Mouse (Mus musculus): Measurements from ENCODE around the gene Zfp729b.

Zfp729b gene

GRCm38 (mm10) chr13:67609066-67609876 lies at the start of gene Zfp729b:
Gene Zfp729b (minus strand): TSS chr13:67609707.
- in situ Hi-C loops (cut with MboI): no loop called here

DNA sequence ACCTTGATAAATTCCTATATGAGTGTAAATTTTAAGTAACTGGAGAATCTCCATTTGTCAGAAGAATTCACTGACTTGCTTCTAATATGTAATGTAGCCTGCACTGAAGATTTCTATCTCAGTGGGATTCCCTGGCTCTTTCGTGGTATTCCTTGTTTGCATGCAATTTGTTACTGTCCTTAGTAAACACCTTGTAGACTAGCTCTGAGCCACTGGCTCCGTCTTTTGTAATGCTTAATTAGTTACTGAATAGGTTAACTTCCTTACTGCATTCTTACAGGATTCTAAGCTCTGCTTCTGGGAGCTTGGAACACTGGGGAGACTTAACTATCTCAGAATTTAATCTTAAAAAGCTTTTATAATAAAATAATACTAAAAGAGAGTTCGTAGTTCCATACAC lies 43.0 kb upstream of the Zfp729b start:
- in situ Hi-C loops (cut with MboI): no loop called here

GRCm38 (mm10) chr13:67637294-67638007 lies 27.9 kb upstream of the Zfp729b start, which contains the start of the genes Gm49345 and Zfp729a:
Gene Gm49345 (minus strand): TSS chr13:67637769.
Gene Zfp729a (minus strand): TSS chr13:67637791.
- in situ Hi-C loops (cut with MboI): no loop called here

- in situ Hi-C loops (cut with MboI): no loop called here
Measured at GRCm38 (mm10) chr13:67610108-67610507, 601 bp upstream of the Zfp729b start.

DNA sequence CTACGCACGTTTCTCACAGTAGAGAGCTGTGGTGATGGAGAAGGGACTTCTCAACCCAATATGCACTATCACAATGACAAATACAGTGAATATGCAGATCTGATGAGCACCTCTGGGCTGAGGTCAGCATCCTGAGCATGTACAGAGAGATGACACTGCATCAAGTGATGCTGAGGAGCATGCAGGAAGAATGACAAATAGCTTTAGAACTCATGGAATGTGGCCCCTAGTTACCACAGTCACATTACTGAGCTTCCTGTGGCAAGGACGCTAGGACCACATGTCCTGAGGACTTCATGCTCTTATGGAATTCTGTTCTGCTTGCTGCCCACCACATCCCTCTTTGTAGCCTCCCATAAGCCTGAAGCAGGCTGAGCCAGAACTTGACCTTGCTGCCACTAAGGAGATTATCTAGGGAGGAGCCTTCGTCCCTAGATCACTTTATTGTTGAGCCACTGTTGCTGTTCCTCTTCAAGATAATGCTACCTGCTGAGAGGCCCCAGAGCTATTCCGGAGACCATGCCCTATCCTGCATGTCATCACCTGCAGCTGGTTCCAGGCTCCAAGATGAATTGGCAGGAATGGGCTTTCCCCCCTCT lies 36.8 kb downstream of the Zfp729b start:
- in situ Hi-C loops (cut with MboI): no loop called here

- in situ Hi-C loops (cut with MboI): no loop called here
Measured at GRCm38 (mm10) chr13:67553730-67554129, 55.8 kb downstream of the Zfp729b start, which contains the start of gene Zfp748. Gene Zfp748 (minus strand): TSS chr13:67553830.

- in situ Hi-C loops (cut with MboI): no loop called here
Measured at GRCm38 (mm10) chr13:67552505-67553346, 56.8 kb downstream of the Zfp729b start.

- in situ Hi-C loops (cut with MboI): no loop called here
Measured at GRCm38 (mm10) chr13:67545941-67546340, 63.6 kb downstream of the Zfp729b start.
